Mouse (Mus musculus) adrenal gland, postnatal 14 days (tissue): ENCODE data around the gene Ttc29. TPM values are rescaled to one million over a fixed set of nuclear protein-coding genes. Genes with fewer than 3 reads are reported as not detected.

Source experiments
- DNase-seq: peaks from one replicate; pipeline ENCODE4 v3.0.0; 2021; ENCODE audit warnings: mixed read lengths
- total RNA-seq: library from RNA; stranded (reverse); gene quantifications from 2 replicates; pipeline ENCODE4 v1.2.3, GENCODE M21; 2021

The Ttc29 gene
- total RNA-seq, 1 experiment from 2014 or later: not detected

DNA sequence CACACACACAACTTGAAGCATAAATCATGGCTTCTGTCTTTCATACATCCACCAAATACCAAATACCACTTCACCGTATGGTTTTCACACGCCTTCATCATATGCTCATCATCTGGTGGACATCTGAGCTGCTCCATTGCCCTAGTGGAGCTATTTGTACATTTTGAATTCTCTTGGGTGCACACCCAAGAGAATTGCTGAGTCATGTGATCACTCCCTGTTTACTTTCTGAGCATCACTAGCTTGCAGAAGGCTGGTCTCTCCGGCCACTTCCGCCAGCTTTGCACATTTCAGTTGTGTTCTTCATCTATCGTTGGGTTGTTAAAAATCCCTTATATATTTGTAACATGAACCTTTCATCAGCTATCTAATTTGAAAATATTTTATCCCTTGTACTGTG, 65.5 kb downstream of the Ttc29 start:
- DNase-seq: no peak

DNA sequence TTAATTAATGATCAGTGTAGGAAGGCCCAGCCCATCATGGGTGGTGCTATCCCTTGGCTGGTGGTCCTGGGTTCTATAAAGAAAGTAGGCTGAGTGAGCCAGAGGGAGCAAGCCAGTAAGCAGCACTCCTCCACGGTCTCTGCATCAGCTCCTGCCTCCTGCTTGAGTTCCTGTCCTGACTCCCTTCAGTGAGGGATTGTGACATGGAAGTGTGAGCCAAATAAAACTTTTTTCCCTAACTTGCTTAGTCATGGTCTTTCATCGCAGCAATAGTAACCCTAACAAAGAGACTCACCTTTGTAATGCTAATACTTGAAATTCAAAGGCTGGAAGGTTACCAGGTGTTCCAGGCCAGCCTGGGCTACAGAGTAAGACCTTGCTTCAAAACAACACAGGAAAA, 71.7 kb downstream of the Ttc29 start:
- no peak for DNase-seq

DNA sequence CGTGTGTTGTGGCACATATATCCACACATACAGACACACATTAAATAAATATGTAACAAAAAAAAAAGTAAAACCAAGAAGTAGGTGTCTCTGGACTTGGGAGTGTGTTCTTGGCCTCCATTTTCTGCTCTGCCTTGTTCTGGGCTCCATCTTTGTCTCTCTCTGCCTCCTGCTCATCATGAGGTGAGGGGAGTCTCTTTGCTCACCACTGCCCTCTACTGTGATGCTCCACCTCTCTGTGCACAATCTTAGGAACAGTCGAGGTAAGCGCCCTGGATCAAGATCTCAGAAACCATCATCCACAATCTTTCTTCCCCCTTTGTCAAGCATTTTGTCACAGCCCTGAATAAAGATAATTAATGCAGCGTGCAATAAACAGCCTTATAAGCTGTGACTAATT, 72.3 kb downstream of the Ttc29 start:
- no peak for DNase-seq

DNA sequence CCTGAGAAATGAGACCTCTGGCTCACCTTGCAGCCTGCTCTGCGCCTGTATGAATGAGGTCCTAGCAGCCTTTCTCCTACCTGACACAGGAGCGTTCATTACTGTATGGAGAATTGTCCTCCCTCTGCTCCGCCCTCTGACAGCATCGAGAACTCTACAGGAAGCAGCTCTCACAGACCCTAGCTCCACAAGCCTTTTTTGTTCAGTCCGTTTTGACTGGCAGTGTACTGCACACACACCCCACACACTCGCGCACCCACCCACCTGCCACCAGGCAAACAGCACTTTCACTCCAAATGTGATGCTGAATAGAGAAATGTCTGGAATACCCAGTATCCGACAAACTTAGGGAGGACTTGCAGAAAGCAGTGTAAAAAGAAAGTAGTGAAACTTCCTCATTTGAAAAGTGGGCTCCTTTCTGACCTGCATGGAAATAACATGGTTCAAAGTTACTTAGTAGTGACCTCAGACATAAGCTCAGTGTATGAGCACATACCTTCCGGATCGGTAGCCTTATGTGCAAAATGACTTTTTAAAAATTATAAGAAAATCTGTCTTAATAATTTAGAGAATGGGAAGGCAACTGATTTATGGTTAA, 76.4 kb downstream of the Ttc29 start:
- DNase-seq: no peak

GRCm38 (mm10) chr8:78290274-78290673, 77.2 kb downstream of the Ttc29 start:
- no peak for DNase-seq

DNA sequence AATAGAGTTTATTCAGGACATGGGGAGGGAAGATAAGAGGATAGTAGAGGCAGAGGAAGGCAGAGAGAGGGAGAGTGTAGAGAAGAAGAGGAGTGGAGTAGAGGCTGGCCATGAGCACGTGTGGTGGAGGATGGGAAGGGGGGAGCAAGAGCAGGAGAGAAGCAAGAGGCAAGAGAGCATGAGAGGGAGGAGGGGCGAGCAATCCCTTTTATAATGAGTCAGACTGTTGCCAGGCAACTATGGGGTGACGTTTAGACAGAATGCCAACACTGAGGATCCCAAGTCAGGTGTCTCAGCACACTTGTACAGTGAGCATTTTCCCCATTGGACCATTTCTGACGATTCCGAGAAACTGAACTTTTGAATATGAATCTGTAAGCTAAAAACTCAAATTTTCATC, 82.4 kb downstream of the Ttc29 start:
- peak; percentile 14 for DNase-seq

GRCm38 (mm10) chr8:78303579-78303978, 90.5 kb downstream of the Ttc29 start:
- no peak for DNase-seq

- no peak for DNase-seq
Measured at GRCm38 (mm10) chr8:78306604-78307003, 93.5 kb downstream of the Ttc29 start.

DNA sequence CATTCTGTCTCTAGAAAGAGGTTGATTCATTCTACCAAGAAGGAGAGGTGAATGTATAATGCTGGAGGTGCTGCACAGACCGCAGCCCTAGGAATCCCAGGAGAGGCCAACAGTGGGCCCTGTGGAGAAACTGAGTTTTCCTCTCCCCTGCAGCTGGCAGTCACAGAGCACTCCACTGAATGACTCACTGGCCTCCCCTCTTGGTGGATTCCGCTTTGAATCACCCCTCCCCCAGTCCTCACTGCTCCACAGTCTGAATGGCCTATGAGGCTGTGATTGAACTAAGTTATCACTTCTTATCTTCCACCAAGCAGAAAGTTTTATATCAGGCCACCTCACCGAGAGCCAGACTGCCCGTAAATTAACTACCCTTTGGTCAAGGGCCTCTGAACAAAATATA, 94.0 kb downstream of the Ttc29 start:
- peak; percentile 62 for DNase-seq

DNA sequence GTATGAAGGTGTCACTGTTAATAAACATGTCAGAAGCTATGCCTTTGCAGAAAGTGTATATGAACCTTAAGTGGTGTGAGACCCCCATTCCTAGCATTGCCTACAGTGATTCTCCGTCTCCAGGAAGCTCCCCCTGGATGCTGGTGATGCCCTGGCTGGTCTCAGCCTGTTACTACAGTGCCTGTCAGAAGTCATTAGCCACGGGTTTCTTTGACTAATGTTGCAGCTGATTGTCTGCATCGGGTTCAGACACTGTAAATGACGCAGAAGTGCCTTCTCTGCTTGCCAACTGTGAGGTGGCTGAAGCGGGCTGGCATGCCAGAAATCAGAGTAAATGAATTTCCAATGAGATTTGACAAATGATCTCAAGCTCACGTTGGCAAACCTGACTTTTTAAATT, 96.4 kb downstream of the Ttc29 start:
- DNase-seq: no peak

DNA sequence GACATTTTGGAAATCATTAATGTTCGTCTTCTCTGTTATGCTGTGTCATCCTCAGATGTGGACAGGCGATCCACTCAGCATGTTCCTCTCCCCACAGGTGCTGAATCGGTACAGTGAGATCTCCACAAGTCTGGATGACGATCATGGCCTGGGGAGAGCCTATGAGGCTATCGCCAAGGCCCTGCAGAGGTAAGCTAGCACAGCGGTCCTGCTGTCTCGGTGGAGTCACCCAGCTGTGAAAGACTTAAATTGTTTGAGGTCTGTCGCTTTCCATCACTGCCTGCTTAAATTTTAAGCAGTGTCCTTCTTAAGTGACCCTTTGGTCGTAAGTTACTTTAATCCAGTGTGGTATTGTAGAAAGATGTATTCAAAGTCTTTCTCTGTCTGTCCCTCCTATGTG, 102.5 kb downstream of the Ttc29 start:
- no peak for DNase-seq

DNA sequence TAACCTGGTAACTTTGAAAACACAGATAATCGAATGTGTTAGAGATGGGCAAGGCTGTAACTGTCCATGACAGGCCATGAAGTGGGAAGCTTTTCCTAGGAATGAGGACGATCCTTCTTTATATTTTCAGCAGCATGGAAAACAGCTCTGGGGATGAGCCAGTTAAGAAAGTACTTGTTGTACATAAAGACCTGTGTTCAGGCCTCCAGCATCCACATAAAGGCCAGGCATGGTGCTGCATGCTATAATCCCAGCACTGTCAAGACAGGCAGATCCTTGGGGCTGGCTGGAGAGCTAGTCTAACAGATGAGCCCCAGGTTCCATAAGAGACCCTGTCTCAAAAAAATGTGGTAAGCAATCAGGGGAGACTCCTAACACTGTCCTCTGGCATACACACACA, 104.6 kb downstream of the Ttc29 start:
- no peak for DNase-seq

GRCm38 (mm10) chr8:78323391-78323790, 110.3 kb downstream of the Ttc29 start:
- no peak for DNase-seq

- DNase-seq: peak; percentile 24
Measured at GRCm38 (mm10) chr8:78340689-78341529, 127.8 kb downstream of the Ttc29 start.

DNA sequence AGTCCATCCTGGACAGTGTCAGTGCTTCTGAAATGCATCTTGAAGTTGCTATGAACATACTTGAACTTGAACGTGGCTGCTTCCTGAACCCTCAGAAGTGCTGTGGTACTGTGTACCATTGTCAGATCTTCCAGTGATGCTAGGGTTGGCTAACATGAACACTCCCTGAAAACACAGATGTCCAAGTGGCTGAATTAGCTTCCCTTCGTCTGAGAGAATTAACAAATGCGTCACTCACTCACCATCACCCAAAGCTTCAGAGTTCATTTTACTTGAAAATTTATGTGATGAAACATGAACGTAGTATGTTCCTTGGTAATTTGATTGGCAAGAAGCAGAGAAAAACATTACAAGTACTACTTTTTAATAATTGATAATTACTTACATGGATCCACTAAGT, 129.1 kb downstream of the Ttc29 start:
- DNase-seq: no peak

GRCm38 (mm10) chr8:78344006-78344405, 130.9 kb downstream of the Ttc29 start:
- DNase-seq: no peak

GRCm38 (mm10) chr8:78345705-78346104, 132.6 kb downstream of the Ttc29 start:
- no peak for DNase-seq

- DNase-seq: no peak
Measured at GRCm38 (mm10) chr8:78346131-78346621, 133.1 kb downstream of the Ttc29 start.

- no peak for DNase-seq
Measured at GRCm38 (mm10) chr8:78353902-78354301, 140.8 kb downstream of the Ttc29 start.

DNA sequence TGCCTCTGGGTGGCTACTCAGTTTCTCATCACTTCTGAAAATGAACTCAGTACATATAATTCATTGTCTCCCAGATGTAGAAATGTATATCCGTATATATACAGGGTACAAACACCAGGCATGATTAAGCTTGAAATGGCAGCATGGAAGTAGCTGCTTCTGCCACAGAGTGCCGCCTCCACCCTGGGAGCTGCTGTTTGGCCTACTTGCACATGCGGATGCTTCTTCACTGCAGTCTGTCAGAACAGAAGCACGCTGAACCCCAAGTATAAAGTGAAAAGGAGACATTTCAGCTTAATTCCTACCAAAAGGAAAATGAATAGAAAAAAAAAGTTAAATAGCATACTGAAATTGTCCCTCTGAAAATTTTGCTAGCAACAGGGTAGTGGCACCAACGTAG, 141.7 kb downstream of the Ttc29 start:
- no peak for DNase-seq

DNA sequence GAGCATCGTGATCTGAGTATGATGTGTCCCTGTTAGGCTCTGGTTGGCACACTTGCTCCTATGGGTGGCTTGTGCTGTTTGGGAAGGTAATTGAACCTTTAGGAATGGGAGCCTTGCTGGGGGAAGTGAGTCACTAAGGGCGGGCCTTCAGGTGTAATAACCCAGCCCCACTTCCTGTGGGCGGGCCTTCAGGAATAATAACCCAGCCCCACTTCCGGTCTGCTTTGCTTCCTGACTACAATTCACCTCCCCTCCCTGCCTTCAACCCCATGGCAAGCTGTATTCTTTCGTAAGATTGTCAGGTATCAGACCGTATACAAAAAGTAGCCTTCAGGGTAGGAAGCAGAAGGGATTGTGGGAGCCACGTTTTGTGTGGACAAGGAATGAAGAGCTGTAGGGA, 177.7 kb downstream of the Ttc29 start:
- DNase-seq: no peak

- no peak for DNase-seq
Measured at GRCm38 (mm10) chr8:78419272-78419671, 206.2 kb downstream of the Ttc29 start.

DNA sequence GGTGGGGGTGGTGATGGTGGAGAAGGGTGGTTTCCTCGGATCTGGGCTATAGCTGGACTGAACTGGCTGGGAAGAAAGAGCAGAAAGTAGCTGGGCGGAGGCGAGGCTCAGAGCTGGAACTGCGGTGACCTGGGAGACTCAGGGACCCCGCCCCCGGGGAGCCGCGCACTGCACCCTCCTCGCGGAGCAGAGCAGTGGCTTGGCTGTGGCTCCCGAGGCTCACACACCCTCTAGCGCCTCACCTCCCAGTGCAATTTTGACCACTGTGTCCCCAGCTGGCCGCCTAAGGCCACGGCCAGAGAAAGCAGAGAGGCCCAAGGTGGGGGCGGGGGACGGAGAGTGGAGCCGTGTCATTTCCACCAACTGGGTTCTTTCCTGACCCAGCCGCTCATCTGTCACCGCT, 207.0 kb downstream of the Ttc29 start:
- peak; percentile 46 for DNase-seq

DNA sequence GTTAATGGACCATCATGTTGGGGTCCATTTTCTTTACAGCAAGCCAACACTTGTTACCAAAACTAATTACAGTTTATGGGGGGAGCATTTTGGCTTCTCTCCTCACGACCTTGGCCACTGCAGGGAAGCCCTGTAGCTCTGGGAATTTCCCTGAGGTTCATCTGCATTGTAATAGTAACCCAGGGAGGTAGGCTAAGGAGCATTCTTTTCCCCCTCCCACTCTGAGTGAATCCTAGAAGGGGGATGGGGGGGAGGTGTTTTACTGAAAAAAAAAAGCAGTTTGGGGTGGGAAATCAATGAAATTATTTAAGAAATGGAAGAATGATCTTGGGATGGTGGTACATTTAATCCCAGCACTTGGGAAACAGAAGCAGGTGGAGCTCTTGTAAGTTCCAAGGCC, 210.8 kb downstream of the Ttc29 start:
- DNase-seq: no peak
